Mouse (Mus musculus): ENCODE results near the gene Rhd. TPM values are rescaled to one million over a fixed set of nuclear protein-coding genes. Genes with fewer than 3 reads are reported as not detected.

The Rhd gene
- total RNA-seq, 2 experiments from 2014 or later = not detected

GRCm38 (mm10) chr4:134929536-134929935 lies 65.2 kb downstream of the Rhd start:
- no peak for DNase-seq (ENCODE audit: low spot score in 2 of 2)

GRCm38 (mm10) chr4:134930190-134930589 lies 65.9 kb downstream of the Rhd start:
- DNase-seq (ENCODE audit: low spot score in 2 of 2) = no peak

- DNase-seq (ENCODE audit: low spot score in 2 of 2) = peak; percentile 94
Observed at GRCm38 (mm10) chr4:134930684-134931481, 66.5 kb downstream of the Rhd start, which contains the start of gene Syf2. Gene Syf2, plus strand, starts transcription at chr4:134930898.

GRCm38 (mm10) chr4:134937240-134938176 lies 73.2 kb downstream of the Rhd start:
- DNase-seq (ENCODE audit: low spot score in 2 of 2) = no peak

- DNase-seq (ENCODE audit: low spot score in 2 of 2) = no peak
Observed at GRCm38 (mm10) chr4:134939900-134940299, 75.6 kb downstream of the Rhd start.

GRCm38 (mm10) chr4:134943758-134944538 lies 79.6 kb downstream of the Rhd start:
- DNase-seq (ENCODE audit: low spot score in 2 of 2) = peak; percentile 66 to 77

Other genes with a start within 250 kb of the Rhd start
- 10 to 100 TPM; 44.5 to 45.6 TPM for gene Man1c1, start 160.2 kb upstream of the Rhd start, total RNA-seq (2021)
- gene Ldlrap1, start 96.5 kb upstream of the Rhd start, total RNA-seq (2021) = 1 to 10 TPM; 1.8 to 3.1 TPM
- gene Maco1, start 11.2 kb upstream of the Rhd start, total RNA-seq (2021) = 10 to 100 TPM; 55.2 to 55.3 TPM
- gene Tmem50a, start 50.5 kb downstream of the Rhd start, total RNA-seq (2021) = 100 to 1,000 TPM; 119 to 127 TPM
- 100 to 1,000 TPM; 248 to 297 TPM for gene Rsrp1, start 59.1 kb downstream of the Rhd start, total RNA-seq (2021)
- gene Syf2, start 66.4 kb downstream of the Rhd start, total RNA-seq (2021) = 10 to 100 TPM; 59.9 to 63.6 TPM

All from left cerebral cortex, adult 18-20 months (tissue).